Mouse (Mus musculus): Measurements from ENCODE around the gene Sec13. TPM values are rescaled to one million over a fixed set of nuclear protein-coding genes. Genes with fewer than 3 reads are reported as not detected.

Sec13 gene
- polyA plus RNA-seq, 1 experiment from 2014 or later, result 184 TPM

DNA sequence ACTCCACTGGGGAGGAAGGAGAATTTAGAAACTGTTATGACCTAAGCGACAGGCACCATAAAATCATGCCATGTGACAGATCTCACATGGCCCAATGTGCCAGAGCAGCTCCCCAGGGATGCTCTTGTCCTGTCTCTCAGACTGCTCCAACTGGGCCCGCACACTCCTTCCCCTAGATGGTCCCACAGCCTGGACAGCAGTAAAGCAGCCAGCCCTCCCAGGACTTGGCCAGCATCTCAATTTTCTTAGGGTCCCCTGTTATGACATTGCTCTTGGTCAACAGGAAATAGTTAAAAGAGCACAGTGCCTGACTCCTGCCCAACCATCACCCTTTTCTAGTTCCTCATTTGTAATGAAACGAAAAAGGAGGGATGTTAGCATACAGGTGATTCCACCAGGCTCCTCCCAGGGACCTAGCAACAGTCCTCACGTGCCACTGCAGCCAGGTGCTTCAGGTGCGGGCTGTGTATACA, 47.8 kb downstream of the Sec13 start:
- no peak overlapping the region for H3K9ac ChIP-seq (ENCODE audit: low read length)
- TF ChIP-seq EP300 (optimal IDR thresholded peaks at IDR 0.05) (no peak), CTCF (IDR thresholded peaks at IDR 0.05; ENCODE audit: low read depth) (no peak)
- H3K9me3 ChIP-seq (ENCODE audit: control insufficient read depth, low read length), result no peaks in the 10 kb centered on the region
- H3K27ac ChIP-seq (replicated peaks), result no peak overlapping the region
- peaks cover 7% of the 10 kb centered on the region for H3K4me1 ChIP-seq (replicated peaks; ENCODE audit: control insufficient read depth, insufficient read depth)
- H3K36me3 ChIP-seq (ENCODE audit: control insufficient read depth, insufficient read depth, low read length), result peaks cover 2% of the 10 kb centered on the region; the same call in 1 of the 2 replicates
- no peak overlapping the region for H3K4me3 ChIP-seq (ENCODE audit: low read depth, low read length)
- DNase-seq (ENCODE audit: low spot score) (no peak), ATAC-seq (ENCODE audit: low FRiP score, low TSS enrichment) (no peak)
- no peak overlapping the region for H3K4me2 ChIP-seq (replicated peaks; ENCODE audit: low read depth)
- 74% methylated on average over 5 of the region's 5 CpGs for WGBS
- no peaks in the 10 kb centered on the region for H3K27me3 ChIP-seq (ENCODE audit: control insufficient read depth, insufficient read depth, low read length)

GRCm38 (mm10) chr6:113691084-113691462, 49.5 kb downstream of the Sec13 start:
- H3K4me3 ChIP-seq (ENCODE audit: low read depth, low read length), result no peak overlapping the region
- H3K4me2 ChIP-seq (replicated peaks; ENCODE audit: low read depth), result peak overlapping the region; percentile 39; the same call in 1 of the 2 replicates
- DNase-seq (ENCODE audit: low spot score), result no peak
- ATAC-seq (ENCODE audit: low FRiP score, low TSS enrichment), result no peak
- H3K9ac ChIP-seq (ENCODE audit: low read length), result peak overlapping the region; percentile 50
- peaks cover 7% of the 10 kb centered on the region for H3K4me1 ChIP-seq (replicated peaks; ENCODE audit: control insufficient read depth, insufficient read depth)
- TF ChIP-seq CTCF (IDR thresholded peaks at IDR 0.05; ENCODE audit: low read depth) (no peak), EP300 (optimal IDR thresholded peaks at IDR 0.05) (no peak)
- peaks cover 2% of the 10 kb centered on the region; the same call in 1 of the 2 replicates for H3K36me3 ChIP-seq (ENCODE audit: control insufficient read depth, insufficient read depth, low read length)
- no peaks in the 10 kb centered on the region for H3K9me3 ChIP-seq (ENCODE audit: control insufficient read depth, low read length)
- 71% methylated on average over 4 of the region's 4 CpGs for WGBS
- peak overlapping the region; percentile 89 for H3K27ac ChIP-seq (replicated peaks)
- H3K27me3 ChIP-seq (ENCODE audit: control insufficient read depth, insufficient read depth, low read length), result no peaks in the 10 kb centered on the region

DNA sequence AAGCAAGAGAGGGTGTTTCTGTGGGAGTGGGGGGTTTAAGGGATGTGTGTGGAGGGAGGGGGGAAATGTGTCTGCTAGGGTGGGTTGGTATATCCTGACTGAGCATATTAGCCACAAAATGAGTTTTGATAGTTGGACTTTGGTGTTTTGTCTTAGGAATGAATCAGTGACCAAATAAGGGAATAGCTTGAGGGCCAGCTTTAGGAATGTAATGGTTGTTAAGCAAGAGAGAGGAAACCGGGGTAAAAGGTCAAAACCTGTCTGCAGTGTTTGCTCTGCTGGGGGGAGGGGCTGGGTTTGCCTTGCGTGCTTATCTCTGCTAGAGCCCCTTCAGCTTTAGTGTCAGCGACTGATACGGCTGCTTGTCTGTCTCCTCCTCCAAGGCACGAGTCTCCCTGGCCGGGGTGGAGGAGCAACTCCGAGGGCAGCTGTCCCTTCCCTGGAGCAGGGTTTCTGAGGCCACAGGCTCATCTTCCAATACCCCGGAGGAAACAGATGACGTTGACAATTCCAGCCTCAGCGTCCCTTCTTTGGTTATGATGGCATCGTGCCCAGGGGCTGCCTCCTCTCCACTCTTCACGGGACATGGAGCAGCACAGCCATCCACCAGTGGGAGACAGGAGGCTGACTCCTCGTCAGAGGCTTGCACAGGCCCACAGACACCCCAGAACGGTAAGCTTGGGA, 50.0 kb downstream of the Sec13 start:
- 4% methylated on average over 14 of the region's 14 CpGs for WGBS
- H3K4me1 ChIP-seq (replicated peaks; ENCODE audit: control insufficient read depth, insufficient read depth), result peaks cover 5% of the 10 kb centered on the region
- peak overlapping the region; percentile 50 for H3K9ac ChIP-seq (ENCODE audit: low read length)
- H3K36me3 ChIP-seq (ENCODE audit: control insufficient read depth, insufficient read depth, low read length), result peaks cover 2% of the 10 kb centered on the region; the same call in 1 of the 2 replicates
- TF ChIP-seq EP300 (optimal IDR thresholded peaks at IDR 0.05) (peak; percentile 51), CTCF (IDR thresholded peaks at IDR 0.05; ENCODE audit: low read depth) (no peak)
- no peaks in the 10 kb centered on the region for H3K27me3 ChIP-seq (ENCODE audit: control insufficient read depth, insufficient read depth, low read length)
- ATAC-seq (ENCODE audit: low FRiP score, low TSS enrichment) (peak; percentile 81), DNase-seq (ENCODE audit: low spot score) (peak; percentile 74)
- peak overlapping the region; percentile 39; the same call in 1 of the 2 replicates for H3K4me2 ChIP-seq (replicated peaks; ENCODE audit: low read depth)
- H3K9me3 ChIP-seq (ENCODE audit: control insufficient read depth, low read length), result no peaks in the 10 kb centered on the region
- H3K4me3 ChIP-seq (ENCODE audit: low read depth, low read length), result no peak overlapping the region
- H3K27ac ChIP-seq (replicated peaks), result peak overlapping the region; percentile 89

DNA sequence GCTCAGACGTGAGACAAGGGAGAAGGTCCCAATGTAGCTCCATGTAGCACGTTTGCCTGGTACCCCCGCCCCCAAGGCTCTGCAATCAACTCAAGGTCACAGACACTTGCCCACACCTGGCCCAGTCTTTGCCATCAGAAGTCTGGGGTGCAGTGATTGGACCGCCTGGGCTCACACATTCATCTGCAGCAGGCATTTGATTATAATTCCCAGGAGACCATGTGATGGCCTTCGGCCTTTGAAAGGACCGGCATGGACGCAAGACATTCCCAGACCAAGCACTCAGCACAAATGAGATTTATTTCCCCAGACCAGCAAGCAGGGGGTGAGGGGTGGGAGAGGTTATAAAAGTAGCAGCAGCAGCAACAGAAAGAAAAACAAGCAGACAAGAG, 50.5 kb downstream of the Sec13 start:
- H3K27me3 ChIP-seq (ENCODE audit: control insufficient read depth, insufficient read depth, low read length), result no peaks in the 10 kb centered on the region
- no peaks in the 10 kb centered on the region for H3K9me3 ChIP-seq (ENCODE audit: control insufficient read depth, low read length)
- DNase-seq (ENCODE audit: low spot score), result peak; percentile 33
- peaks cover 2% of the 10 kb centered on the region; the same call in 1 of the 2 replicates for H3K36me3 ChIP-seq (ENCODE audit: control insufficient read depth, insufficient read depth, low read length)
- no peak overlapping the region for H3K4me3 ChIP-seq (ENCODE audit: low read depth, low read length)
- peak overlapping the region; percentile 89 for H3K27ac ChIP-seq (replicated peaks)
- no peak overlapping the region; the same call in 1 of the 2 replicates for H3K4me2 ChIP-seq (replicated peaks; ENCODE audit: low read depth)
- WGBS, result 13% methylated on average over 7 of the region's 7 CpGs
- ATAC-seq (ENCODE audit: low FRiP score, low TSS enrichment), result peak; percentile 51
- TF ChIP-seq CTCF (IDR thresholded peaks at IDR 0.05; ENCODE audit: low read depth) (no peak), EP300 (optimal IDR thresholded peaks at IDR 0.05) (no peak)
- H3K9ac ChIP-seq (ENCODE audit: low read length), result peak overlapping the region; percentile 41
- H3K4me1 ChIP-seq (replicated peaks; ENCODE audit: control insufficient read depth, insufficient read depth), result peaks cover 5% of the 10 kb centered on the region

DNA sequence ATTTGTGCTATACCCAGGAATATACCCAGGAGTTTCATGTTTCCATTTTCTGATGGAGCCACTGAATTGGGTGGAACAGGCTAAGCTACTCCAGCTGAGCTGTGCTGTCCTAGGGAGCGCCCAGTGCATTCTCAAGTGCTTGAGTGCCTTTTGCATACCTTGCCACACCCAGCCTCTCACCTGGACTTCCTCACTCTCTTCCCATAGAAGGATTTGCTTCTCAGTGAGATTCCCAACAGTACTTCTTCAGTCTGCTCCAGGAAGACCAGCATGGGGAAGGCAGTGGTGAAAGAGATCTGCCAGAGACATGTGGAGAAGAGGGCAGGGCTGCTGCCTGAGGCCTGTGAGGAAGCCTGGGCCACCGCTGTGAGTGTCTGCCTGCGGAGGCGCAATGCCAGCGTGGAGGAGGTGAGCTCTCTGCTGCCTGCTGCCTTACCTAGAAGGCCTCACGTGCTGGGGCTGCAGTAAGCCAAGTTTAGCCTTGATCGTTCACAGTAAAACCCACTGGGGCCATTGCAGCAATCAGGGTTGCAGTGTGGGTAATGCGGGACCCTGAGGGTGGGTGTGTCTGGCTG, 53.9 kb downstream of the Sec13 start:
- H3K27me3 ChIP-seq (ENCODE audit: control insufficient read depth, insufficient read depth, low read length), result no peaks in the 10 kb centered on the region
- H3K27ac ChIP-seq (replicated peaks), result peak overlapping the region; percentile 71
- ATAC-seq (ENCODE audit: low FRiP score, low TSS enrichment) (peak; percentile 33; the same call in 1 of the 2 replicates), DNase-seq (ENCODE audit: low spot score) (peak; percentile 44)
- no peak overlapping the region for H3K9ac ChIP-seq (ENCODE audit: low read length)
- no peak for TF ChIP-seq EP300 (optimal IDR thresholded peaks at IDR 0.05)
- TF ChIP-seq CTCF (IDR thresholded peaks at IDR 0.05; ENCODE audit: low read depth), result 0 out of 2 replicates have a peak, but pooled peaks have one; percentile 15
- H3K4me3 ChIP-seq (ENCODE audit: low read depth, low read length), result no peak overlapping the region
- H3K36me3 ChIP-seq (ENCODE audit: control insufficient read depth, insufficient read depth, low read length), result no peaks in the 10 kb centered on the region; the same call in 1 of the 2 replicates
- WGBS, result 54% methylated on average over 8 of the region's 8 CpGs
- H3K9me3 ChIP-seq (ENCODE audit: control insufficient read depth, low read length), result no peaks in the 10 kb centered on the region
- H3K4me2 ChIP-seq (replicated peaks; ENCODE audit: low read depth), result no peak overlapping the region
- H3K4me1 ChIP-seq (replicated peaks; ENCODE audit: control insufficient read depth, insufficient read depth), result peaks cover 5% of the 10 kb centered on the region
